Mouse (Mus musculus): ENCODE measurements around the gene Phkg1. TPM values are rescaled to one million over a fixed set of nuclear protein-coding genes. Genes with fewer than 3 reads are reported as not detected.
"Not testable (repeated sequence)": the region's sequence is repeated elsewhere in the genome, so short reads cannot be mapped to it uniquely, and the experiment has no call there.

Phkg1 gene
- polyA plus RNA-seq, 1 experiment from 2014 or later = 0.20 TPM

GRCm38 (mm10) chr5:129924820-129925452 lies 26.6 kb upstream of the Phkg1 start:
- DNase-seq (no peak), ATAC-seq (peak; percentile 43)
- Histone ChIP-seq H3K9ac (replicated peaks) (no peak overlapping the region), H3K36me3 (replicated peaks; ENCODE audit: insufficient read depth, low read length) (no peaks in the 10 kb centered on the region), H3K4me2 (ENCODE audit: low read depth, low read length) (no peak overlapping the region), H3K27me3 (ENCODE audit: insufficient read depth, low read length) (no peaks in the 10 kb centered on the region), H3K27ac (ENCODE audit: low read depth) (no peak overlapping the region), H3K4me3 (ENCODE audit: low read depth, low read length) (no peak overlapping the region), H3K4me1 (ENCODE audit: insufficient read depth) (peaks cover 4% of the 10 kb centered on the region), H3K9me3 (ENCODE audit: low read length) (no peaks in the 10 kb centered on the region)
- TF ChIP-seq CTCF (IDR thresholded peaks at IDR 0.05; ENCODE audit: low read depth) (no peak), EP300 (IDR thresholded peaks at IDR 0.05; ENCODE audit: low read depth) (no peak)
- 61% methylated on average over 8 of the region's 8 CpGs for WGBS (ENCODE audit: insufficient replicate concordance)

GRCm38 (mm10) chr5:129921972-129922371 lies 23.6 kb upstream of the Phkg1 start:
- Histone ChIP-seq H3K27ac (ENCODE audit: low read depth) (no peak overlapping the region), H3K27me3 (ENCODE audit: insufficient read depth, low read length) (no peaks in the 10 kb centered on the region), H3K4me2 (ENCODE audit: low read depth, low read length) (no peak overlapping the region), H3K9ac (replicated peaks) (no peak overlapping the region), H3K4me1 (ENCODE audit: insufficient read depth) (peaks cover 2% of the 10 kb centered on the region; the same call in 1 of the 2 replicates), H3K4me3 (ENCODE audit: low read depth, low read length) (no peak overlapping the region), H3K9me3 (ENCODE audit: low read length) (no peaks in the 10 kb centered on the region), H3K36me3 (replicated peaks; ENCODE audit: insufficient read depth, low read length) (no peaks in the 10 kb centered on the region)
- WGBS (ENCODE audit: insufficient replicate concordance) = 95% methylated on average over 4 of the region's 4 CpGs
- DNase-seq = no peak
- ATAC-seq = no peak
- TF ChIP-seq CTCF (IDR thresholded peaks at IDR 0.05; ENCODE audit: low read depth) (no peak), EP300 (IDR thresholded peaks at IDR 0.05; ENCODE audit: low read depth) (no peak)

GRCm38 (mm10) chr5:129919320-129919719 lies 21.0 kb upstream of the Phkg1 start:
- 66% methylated on average over 8 of the region's 8 CpGs for WGBS (ENCODE audit: insufficient replicate concordance)
- Histone ChIP-seq H3K9ac (replicated peaks) (no peak overlapping the region), H3K36me3 (replicated peaks; ENCODE audit: insufficient read depth, low read length) (no peaks in the 10 kb centered on the region), H3K4me3 (ENCODE audit: low read depth, low read length) (no peak overlapping the region), H3K4me1 (ENCODE audit: insufficient read depth) (no peaks in the 10 kb centered on the region), H3K27me3 (ENCODE audit: insufficient read depth, low read length) (no peaks in the 10 kb centered on the region), H3K4me2 (ENCODE audit: low read depth, low read length) (no peak overlapping the region), H3K27ac (ENCODE audit: low read depth) (no peak overlapping the region), H3K9me3 (ENCODE audit: low read length) (no peaks in the 10 kb centered on the region)
- no peak for TF ChIP-seq EP300 (IDR thresholded peaks at IDR 0.05; ENCODE audit: low read depth)
- ATAC-seq (no peak), DNase-seq (no peak)

- Histone ChIP-seq H3K4me3 (ENCODE audit: low read depth, low read length) (no peak overlapping the region), H3K4me2 (ENCODE audit: low read depth, low read length) (no peak overlapping the region), H3K27me3 (ENCODE audit: insufficient read depth, low read length) (no peaks in the 10 kb centered on the region), H3K36me3 (replicated peaks; ENCODE audit: insufficient read depth, low read length) (no peaks in the 10 kb centered on the region), H3K9ac (replicated peaks) (no peak overlapping the region), H3K4me1 (ENCODE audit: insufficient read depth) (no peaks in the 10 kb centered on the region), H3K27ac (ENCODE audit: low read depth) (no peak overlapping the region), H3K9me3 (ENCODE audit: low read length) (no peaks in the 10 kb centered on the region)
- DNase-seq (no peak), ATAC-seq (no peak)
- TF ChIP-seq CTCF (IDR thresholded peaks at IDR 0.05; ENCODE audit: low read depth) (no peak), EP300 (IDR thresholded peaks at IDR 0.05; ENCODE audit: low read depth) (no peak)
- WGBS (ENCODE audit: insufficient replicate concordance) = 77% methylated on average over 9 of the region's 9 CpGs
These were observed 20.4 kb upstream of the Phkg1 start for GRCm38 (mm10) chr5:129918752-129919151.

GRCm38 (mm10) chr5:129918065-129918651 lies 19.8 kb upstream of the Phkg1 start:
- H3K9ac ChIP-seq (replicated peaks) = no peak overlapping the region
- no peaks in the 10 kb centered on the region for H3K4me1 ChIP-seq (ENCODE audit: insufficient read depth)
- no peak for DNase-seq
- H3K9me3 ChIP-seq (ENCODE audit: low read length) = no peaks in the 10 kb centered on the region
- no peak overlapping the region for H3K27ac ChIP-seq (ENCODE audit: low read depth)
- no peak overlapping the region for H3K4me3 ChIP-seq (ENCODE audit: low read depth, low read length)
- H3K4me2 ChIP-seq (ENCODE audit: low read depth, low read length) = no peak overlapping the region
- no peaks in the 10 kb centered on the region for H3K36me3 ChIP-seq (replicated peaks; ENCODE audit: insufficient read depth, low read length)
- H3K27me3 ChIP-seq (ENCODE audit: insufficient read depth, low read length) = no peaks in the 10 kb centered on the region
- no peak for TF ChIP-seq CTCF (IDR thresholded peaks at IDR 0.05; ENCODE audit: low read depth)
- TF ChIP-seq EP300 (IDR thresholded peaks at IDR 0.05; ENCODE audit: low read depth) = no peak
- no peak for ATAC-seq
- 84% methylated on average over 24 of the region's 24 CpGs for WGBS (ENCODE audit: insufficient replicate concordance)

- not testable (repeated sequence) for H3K4me1 ChIP-seq (ENCODE audit: insufficient read depth); H3K9me3 ChIP-seq (ENCODE audit: low read length); H3K4me3 ChIP-seq (ENCODE audit: low read depth, low read length); H3K4me2 ChIP-seq (ENCODE audit: low read depth, low read length); ATAC-seq; DNase-seq; H3K9ac ChIP-seq (replicated peaks); H3K27ac ChIP-seq (ENCODE audit: low read depth); H3K36me3 ChIP-seq (replicated peaks; ENCODE audit: insufficient read depth, low read length); H3K27me3 ChIP-seq (ENCODE audit: insufficient read depth, low read length)
- 81% methylated on average over 11 of the region's 11 CpGs for WGBS (ENCODE audit: insufficient replicate concordance)
These were observed 17.1 kb upstream of the Phkg1 start for GRCm38 (mm10) chr5:129915491-129915890.
